Mouse (Mus musculus): ENCODE data around the gene Pgp. TPM values are rescaled to one million over a fixed set of nuclear protein-coding genes. Genes with fewer than 3 reads are reported as not detected.

Gene Pgp
- polyA plus RNA-seq, 1 experiment from 2014 or later: 51.3 TPM

DNA sequence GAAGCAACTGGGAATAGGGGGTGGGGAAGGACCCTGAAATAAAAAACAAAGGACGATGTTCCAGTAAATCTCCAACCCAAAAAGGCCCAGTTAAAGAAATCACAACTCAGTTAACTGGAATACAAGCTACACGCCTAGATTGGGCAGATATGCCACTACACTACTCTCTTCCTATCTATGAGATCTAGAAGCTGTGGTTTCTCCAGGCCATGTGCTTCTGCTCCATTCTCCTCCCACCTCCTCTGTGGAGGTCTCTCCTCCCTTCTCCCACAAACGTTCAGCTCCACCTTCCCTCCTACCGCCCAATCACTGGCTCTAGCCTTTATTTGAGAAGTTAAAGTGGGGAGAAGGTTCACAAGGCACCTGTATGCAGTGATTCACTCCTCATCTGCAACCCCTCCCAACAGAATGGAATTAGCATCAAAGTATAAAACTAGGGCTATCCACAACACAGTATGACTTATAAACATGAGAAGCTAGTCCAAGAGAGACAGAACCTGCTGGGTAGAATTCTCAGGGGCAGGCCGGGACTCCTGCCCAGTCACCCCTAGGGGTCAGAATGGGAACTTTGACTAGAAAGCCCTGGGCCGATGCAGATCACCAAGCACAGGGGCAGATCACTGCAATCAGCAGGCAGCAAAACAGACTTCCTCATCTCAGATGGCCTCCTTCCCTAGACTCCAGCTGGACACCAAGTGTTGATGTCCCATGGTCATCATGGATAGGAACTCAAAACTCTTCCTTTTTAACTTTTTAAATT, 6.6 kb upstream of the Pgp start:
- Histone ChIP-seq H3K27ac (no peak overlapping the region), H3K4me3 (no peak overlapping the region), H3K36me3 (no peaks in the 10 kb centered on the region), H3K9ac (no peak overlapping the region), H3K4me1 (no peaks in the 10 kb centered on the region), H3K27me3 (no peaks in the 10 kb centered on the region), H3K9me3 (no peaks in the 10 kb centered on the region), H3K4me2 (replicated peaks) (no peak overlapping the region)
- WGBS: 62% methylated on average over 6 of the region's 6 CpGs
- ATAC-seq (ENCODE audit: low FRiP score, low read depth): no peak

DNA sequence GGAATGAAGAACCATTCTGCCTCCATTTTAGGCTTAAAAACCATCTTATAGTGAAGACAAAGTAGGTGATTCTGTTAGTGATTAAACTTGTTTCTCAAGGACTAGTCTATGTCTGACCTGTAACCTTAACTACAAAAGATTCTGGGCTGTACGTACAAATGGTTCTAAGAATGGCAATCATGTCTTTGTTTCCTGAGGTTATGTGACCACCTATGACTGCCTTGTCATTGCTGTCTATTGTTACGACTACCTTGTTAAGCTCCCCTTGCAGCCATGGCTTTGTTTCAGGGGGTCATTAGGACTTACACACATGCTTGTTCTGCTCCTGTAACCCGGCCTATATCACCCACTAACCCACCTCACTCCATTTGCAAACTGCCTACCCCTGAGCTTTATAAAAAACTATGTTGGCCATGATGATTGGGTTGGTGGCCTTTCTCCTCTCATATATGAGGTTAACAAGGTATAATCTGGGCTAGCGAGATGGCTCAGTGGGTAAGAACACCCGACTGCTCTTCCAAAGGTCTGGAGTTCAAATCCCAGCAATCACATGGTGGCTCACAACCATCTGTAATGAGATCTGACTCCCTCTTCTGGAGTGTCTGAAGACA, 1.5 kb upstream of the Pgp start:
- ATAC-seq (ENCODE audit: low FRiP score, low read depth): no peak
- H3K4me1 ChIP-seq: peaks cover 27% of the 10 kb centered on the region
- H3K9me3 ChIP-seq: no peaks in the 10 kb centered on the region
- peaks cover 15% of the 10 kb centered on the region for H3K36me3 ChIP-seq
- H3K9ac ChIP-seq: no peak overlapping the region
- no peaks in the 10 kb centered on the region for H3K27me3 ChIP-seq
- H3K4me3 ChIP-seq: no peak overlapping the region
- no peak overlapping the region for H3K27ac ChIP-seq
- no peak overlapping the region for H3K4me2 ChIP-seq (replicated peaks)
- WGBS: 90% methylated on average over 5 of the region's 5 CpGs

DNA sequence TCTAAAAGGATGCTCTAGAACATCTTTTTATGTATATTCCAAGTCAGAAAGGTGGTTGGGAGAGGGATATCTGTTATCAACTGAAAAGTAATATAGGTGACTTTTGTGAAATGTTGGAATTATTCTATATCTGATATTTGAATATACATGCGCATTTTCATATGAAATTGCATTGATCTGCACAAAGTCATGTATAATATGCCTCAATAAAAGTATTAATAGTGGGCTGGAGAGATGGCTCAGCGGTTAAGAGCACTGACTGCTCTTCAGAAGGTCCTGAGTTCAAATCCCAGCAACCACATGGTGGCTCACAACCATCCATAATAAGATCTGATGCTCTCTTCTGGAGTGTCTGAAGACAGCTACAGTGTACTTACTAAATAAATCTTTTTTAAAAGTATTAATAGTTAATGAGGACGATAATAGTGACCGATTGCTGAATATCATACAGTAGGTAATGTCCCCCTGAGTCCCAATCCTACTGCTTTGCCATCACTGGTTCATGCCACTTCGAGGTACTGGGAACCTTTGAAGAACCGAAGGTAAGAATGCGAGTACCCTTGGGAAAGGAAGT, 769 bp upstream of the Pgp start:
- H3K27ac ChIP-seq: peak overlapping the region; percentile 78
- peak overlapping the region; percentile 100 for H3K4me2 ChIP-seq (replicated peaks)
- H3K9me3 ChIP-seq: no peaks in the 10 kb centered on the region
- H3K4me1 ChIP-seq: peaks cover 33% of the 10 kb centered on the region
- no peak for ATAC-seq (ENCODE audit: low FRiP score, low read depth)
- H3K9ac ChIP-seq: peak overlapping the region; percentile 67
- H3K4me3 ChIP-seq: peak overlapping the region; percentile 85
- H3K27me3 ChIP-seq: no peaks in the 10 kb centered on the region
- 19% methylated on average over 7 of the region's 7 CpGs for WGBS
- H3K36me3 ChIP-seq: peaks cover 22% of the 10 kb centered on the region

DNA sequence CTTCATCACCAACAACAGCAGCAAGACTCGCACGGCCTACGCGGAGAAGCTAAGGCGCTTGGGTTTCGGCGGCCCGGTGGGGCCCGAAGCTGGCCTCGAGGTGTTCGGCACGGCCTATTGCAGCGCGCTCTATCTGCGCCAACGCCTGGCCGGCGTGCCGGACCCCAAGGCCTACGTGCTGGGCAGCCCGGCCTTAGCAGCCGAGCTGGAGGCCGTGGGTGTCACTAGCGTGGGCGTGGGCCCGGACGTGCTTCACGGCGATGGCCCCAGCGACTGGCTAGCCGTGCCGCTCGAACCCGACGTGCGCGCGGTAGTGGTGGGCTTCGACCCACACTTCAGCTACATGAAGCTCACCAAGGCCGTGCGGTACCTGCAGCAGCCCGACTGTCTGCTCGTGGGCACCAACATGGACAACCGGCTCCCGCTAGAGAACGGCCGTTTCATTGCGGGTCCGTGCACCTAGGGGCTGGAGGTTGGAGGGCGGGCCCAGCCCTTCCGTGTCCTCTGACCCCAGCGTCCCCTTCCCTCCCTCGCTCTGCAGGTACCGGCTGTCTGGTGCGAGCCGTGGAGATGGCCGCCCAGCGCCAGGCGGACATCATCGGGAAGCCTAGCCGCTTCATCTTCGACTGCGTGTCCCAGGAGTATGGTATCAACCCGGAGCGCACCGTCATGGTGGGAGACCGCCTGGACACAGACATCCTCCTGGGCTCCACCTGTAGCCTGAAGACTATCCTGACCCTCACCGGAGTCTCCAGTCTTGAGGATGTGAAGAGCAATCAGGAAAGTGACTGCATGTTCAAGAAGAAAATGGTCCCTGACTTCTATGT, 722 bp downstream of the Pgp start:
- Histone ChIP-seq H3K9ac (peak overlapping the region; percentile 92), H3K4me1 (peaks cover 33% of the 10 kb centered on the region), H3K36me3 (peaks cover 37% of the 10 kb centered on the region), H3K4me2 (replicated peaks) (peak overlapping the region; percentile 100), H3K27ac (peak overlapping the region; percentile 69), H3K4me3 (peak overlapping the region; percentile 85), H3K27me3 (no peaks in the 10 kb centered on the region), H3K9me3 (no peaks in the 10 kb centered on the region)
- under 1% methylated on average over 65 of the region's 68 CpGs for WGBS
- no peak for ATAC-seq (ENCODE audit: low FRiP score, low read depth)

DNA sequence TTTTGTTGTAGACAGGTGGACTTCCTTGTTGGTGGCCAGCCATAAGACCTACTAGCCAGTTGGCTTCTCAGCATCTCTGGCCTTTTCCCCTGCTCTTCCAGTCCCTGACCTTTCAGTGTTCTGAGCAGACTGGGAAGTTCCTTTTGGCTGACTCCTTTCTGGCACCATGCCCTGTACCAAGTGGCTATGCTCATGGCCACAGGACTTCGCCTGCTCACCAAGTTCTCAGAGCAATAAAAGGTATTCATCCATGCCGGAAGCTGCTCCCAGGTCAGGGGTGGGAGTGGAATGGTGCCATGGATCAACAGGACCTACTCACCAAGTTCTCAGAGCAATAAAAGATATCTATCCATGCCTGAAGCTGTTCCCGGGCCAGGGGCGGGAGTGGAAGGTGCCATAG, 2.3 kb downstream of the Pgp start:
- Histone ChIP-seq H3K4me2 (replicated peaks) (peak overlapping the region; percentile 100), H3K4me3 (no peak overlapping the region), H3K27ac (no peak overlapping the region), H3K27me3 (no peaks in the 10 kb centered on the region), H3K36me3 (peaks cover 53% of the 10 kb centered on the region), H3K9me3 (no peaks in the 10 kb centered on the region), H3K4me1 (peaks cover 37% of the 10 kb centered on the region), H3K9ac (peak overlapping the region; percentile 92; the same call in 1 of the 2 replicates)
- no peak for ATAC-seq (ENCODE audit: low FRiP score, low read depth)
- 72% methylated on average over 4 of the region's 4 CpGs for WGBS

DNA sequence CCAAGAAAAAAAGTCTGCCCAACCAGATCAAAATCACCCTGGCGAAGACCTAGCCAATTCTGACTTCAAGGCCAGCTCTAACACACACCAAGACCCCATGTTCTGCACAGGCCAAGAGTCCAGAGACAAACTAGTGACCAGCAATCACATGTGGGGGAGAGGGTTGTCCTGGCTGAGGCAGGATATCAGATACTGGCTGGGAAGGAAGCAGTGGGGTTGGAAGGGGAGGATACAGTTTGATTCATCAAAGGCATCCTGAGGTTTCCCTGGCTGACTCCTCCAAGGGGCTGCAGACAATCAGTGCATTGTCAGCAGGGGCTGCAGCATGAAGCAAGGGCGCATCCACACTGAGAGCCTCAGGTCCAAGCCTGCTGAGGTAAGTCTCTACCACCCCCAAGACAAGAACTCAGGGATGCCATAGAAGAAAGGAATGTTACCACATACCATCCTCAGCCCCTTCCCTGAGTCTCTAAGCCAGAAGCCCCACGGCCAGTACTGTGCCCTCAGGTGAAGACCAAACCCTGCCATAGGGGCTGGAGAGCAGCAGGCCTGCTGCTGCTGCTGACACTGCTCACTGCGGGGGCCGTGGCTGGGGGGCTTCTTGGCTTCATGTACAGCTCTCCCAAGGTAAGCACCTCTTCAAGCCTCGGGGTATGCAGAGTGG, 3.6 kb downstream of the Pgp start, which contains the start of gene Bricd5:
Bricd5 (plus strand) TSS at position 273 of the 664 bp plus-strand sequence.
- H3K4me3 ChIP-seq: no peak within 1 kb of the TSS
- peaks cover 56% of the 10 kb centered on the region for H3K36me3 ChIP-seq
- H3K4me2 ChIP-seq (replicated peaks): peak within 1 kb of the TSS; percentile 100
- H3K9me3 ChIP-seq: no peaks in the 10 kb centered on the region
- H3K4me1 ChIP-seq: peaks cover 46% of the 10 kb centered on the region
- peak within 1 kb of the TSS; percentile 3; the same call in 1 of the 2 replicates for H3K9ac ChIP-seq
- no peak for ATAC-seq (ENCODE audit: low FRiP score, low read depth)
- WGBS: 80% methylated on average over 6 of the region's 6 CpGs
- H3K27ac ChIP-seq: peak within 1 kb of the TSS; percentile 65; the same call in 1 of the 2 replicates
- no peaks in the 10 kb centered on the region for H3K27me3 ChIP-seq

DNA sequence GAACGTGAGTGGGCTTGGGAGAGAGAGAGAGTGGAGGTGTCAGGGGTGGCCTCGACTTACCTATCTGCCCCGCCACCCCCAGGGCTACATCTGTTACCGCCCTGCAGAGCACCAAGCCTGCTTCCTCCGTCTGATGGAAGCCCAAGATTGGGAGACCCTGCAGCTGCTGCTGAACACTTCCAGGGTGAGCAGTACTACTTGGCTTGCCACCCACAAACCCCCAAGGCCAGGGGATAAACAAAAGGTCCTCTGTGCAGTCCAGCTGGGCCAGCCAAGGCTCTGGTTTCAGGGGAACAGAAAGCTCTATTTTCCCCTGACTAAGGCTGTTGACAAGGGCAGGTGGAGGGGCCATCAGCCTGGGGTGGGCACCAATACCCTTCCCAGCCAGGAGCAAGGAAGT, 4.4 kb downstream of the Pgp start:
- no peak overlapping the region for H3K9ac ChIP-seq
- ATAC-seq (ENCODE audit: low FRiP score, low read depth): no peak
- H3K4me1 ChIP-seq: peaks cover 46% of the 10 kb centered on the region
- no peak overlapping the region for H3K4me2 ChIP-seq (replicated peaks)
- peak overlapping the region; percentile 65; the same call in 1 of the 2 replicates for H3K27ac ChIP-seq
- WGBS: 83% methylated on average over 5 of the region's 5 CpGs
- peaks cover 56% of the 10 kb centered on the region for H3K36me3 ChIP-seq
- no peaks in the 10 kb centered on the region for H3K27me3 ChIP-seq
- no peaks in the 10 kb centered on the region for H3K9me3 ChIP-seq
- no peak overlapping the region for H3K4me3 ChIP-seq

DNA sequence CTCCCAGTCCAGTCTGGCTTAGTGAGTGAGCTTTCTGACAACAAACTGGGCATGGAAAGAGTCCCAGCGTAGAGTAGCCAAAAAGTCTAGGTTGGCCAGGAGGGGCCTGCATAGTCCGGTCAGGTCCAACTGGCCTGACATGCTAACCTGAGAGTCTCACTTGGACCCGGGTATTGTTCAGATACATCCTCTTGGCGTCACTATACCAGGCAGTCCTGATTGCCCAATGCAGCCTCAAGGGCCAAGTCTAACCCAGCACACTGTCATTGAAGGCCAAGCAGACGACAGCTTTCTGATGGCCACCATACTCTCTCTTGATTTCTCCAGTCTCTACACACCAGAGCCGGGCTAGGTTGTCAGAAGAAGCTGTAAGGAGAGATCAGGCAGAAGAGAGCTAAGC, 5.4 kb downstream of the Pgp start:
- no peak for ATAC-seq (ENCODE audit: low FRiP score, low read depth)
- 94% methylated on average over 6 of the region's 6 CpGs for WGBS
- Histone ChIP-seq H3K9me3 (no peaks in the 10 kb centered on the region), H3K27ac (no peak overlapping the region), H3K36me3 (peaks cover 56% of the 10 kb centered on the region), H3K9ac (no peak overlapping the region), H3K4me3 (no peak overlapping the region), H3K27me3 (no peaks in the 10 kb centered on the region), H3K4me2 (replicated peaks) (no peak overlapping the region), H3K4me1 (peaks cover 53% of the 10 kb centered on the region)

DNA sequence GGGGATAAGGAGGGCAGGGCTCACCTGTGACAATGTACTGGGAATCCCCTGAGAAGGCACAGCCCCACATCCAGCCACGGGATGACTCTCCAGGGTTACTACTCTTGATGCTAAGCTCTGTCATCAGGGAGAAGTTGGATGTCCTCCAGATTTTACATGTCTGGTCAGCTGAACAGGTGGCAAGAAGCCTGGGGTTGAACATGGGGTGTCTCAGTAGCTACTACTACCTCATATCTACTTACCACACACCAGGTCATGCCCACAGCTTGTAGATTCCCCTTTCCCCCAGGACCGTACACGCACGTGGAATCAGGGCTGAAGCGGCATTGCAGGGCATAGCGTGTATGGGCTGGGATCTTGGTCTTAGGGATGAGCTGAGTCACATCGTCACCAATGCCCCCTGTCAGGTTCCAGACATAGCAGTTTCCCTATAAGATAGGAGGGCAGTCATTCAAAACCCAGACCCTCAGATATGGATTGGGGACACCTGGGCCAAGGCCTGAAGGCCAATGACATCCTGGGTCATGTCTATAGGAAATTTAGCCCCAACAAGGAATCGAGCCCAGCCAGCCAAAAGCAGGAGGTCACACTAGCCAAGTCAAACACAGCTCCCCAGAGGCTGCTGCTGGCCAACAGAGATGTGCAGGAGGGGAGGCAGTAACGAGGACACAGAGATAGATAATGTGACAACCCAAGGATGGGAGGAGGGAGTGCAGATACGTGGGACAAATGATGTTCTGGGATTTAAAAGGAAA, 6.0 kb downstream of the Pgp start:
- no peaks in the 10 kb centered on the region for H3K9me3 ChIP-seq
- no peaks in the 10 kb centered on the region for H3K27me3 ChIP-seq
- peaks cover 47% of the 10 kb centered on the region for H3K4me1 ChIP-seq
- H3K36me3 ChIP-seq: peaks cover 56% of the 10 kb centered on the region
- no peak overlapping the region for H3K4me2 ChIP-seq (replicated peaks)
- 92% methylated on average over 10 of the region's 10 CpGs for WGBS
- H3K27ac ChIP-seq: no peak overlapping the region
- no peak overlapping the region for H3K4me3 ChIP-seq
- no peak for ATAC-seq (ENCODE audit: low FRiP score, low read depth)
- no peak overlapping the region for H3K9ac ChIP-seq

DNA sequence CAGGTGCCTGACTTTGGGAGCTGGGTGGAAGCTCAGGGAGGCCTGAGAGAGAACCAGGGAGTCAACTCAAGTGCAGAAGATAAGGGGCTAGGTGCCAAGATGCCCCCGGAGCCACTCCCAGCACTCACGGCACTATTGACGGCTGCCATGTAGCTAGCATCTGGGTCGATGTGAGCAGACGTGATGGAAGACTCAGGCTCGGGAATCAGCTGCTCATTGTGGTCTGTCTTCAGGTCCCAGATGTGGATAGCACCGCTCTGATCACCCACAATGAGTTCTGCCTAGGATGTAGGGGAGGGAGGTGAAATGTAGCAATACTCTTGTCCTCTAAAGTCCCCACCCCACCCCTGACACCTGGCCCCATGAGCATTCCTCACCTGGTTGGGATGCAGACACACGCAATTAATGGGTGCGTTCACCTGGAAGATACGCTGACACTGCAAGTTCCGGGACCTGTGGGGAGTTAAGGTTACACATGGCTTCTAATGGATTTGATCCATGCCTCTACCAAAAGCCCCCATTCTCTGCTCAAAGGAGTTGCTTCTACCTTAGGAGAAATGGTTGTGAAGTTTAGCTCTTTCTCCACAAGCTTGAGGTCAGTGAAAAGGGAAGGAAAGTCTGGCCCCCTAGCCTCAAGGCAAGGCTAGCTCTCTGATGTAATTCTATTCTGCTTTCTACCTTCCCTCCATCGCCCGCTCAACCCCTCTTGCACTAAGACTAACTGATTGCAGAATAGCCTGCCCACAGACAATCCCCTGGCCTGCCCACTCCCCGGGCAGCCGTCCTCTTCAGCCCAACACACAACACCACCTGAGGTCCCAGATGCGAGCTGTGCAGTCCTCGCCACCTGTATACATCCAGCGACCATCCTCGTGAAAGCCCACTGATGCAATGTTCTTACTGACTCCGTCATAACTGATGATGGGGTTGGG, 7.1 kb downstream of the Pgp start:
- peak overlapping the region; percentile 77 for H3K4me2 ChIP-seq (replicated peaks)
- no peak overlapping the region for H3K4me3 ChIP-seq
- H3K4me1 ChIP-seq: peaks cover 36% of the 10 kb centered on the region
- H3K36me3 ChIP-seq: peaks cover 55% of the 10 kb centered on the region
- no peaks in the 10 kb centered on the region for H3K27me3 ChIP-seq
- H3K27ac ChIP-seq: no peak overlapping the region
- 92% methylated on average over 20 of the region's 20 CpGs for WGBS
- H3K9me3 ChIP-seq: no peaks in the 10 kb centered on the region
- peak overlapping the region; percentile 83 for H3K9ac ChIP-seq
- ATAC-seq (ENCODE audit: low FRiP score, low read depth): no peak
